Mouse (Mus musculus) lung, embryonic 15.5 days (tissue): ENCODE results near the gene Bach2. TPM values are rescaled to one million over a fixed set of nuclear protein-coding genes. Genes with fewer than 3 reads are reported as not detected.

Experiments
- ATAC-seq: fragments of 200-750 bp; cut with Nextera tagmentation; 2 replicates; pipeline ENCODE4 v1.8.0; 2017; ENCODE audit warnings: moderate number of reproducible peaks, borderline replicate concordance; ENCODE audit not compliant: low FRiP score, low TSS enrichment; ENCODE audit errors: extremely low read depth
- H3K27ac ChIP-seq: fragments of 300-500 bp; sonication (generic); 2 replicates; pipeline ENCODE4 v1.5.1; 2015; ENCODE audit warnings: moderate library complexity, mild to moderate bottlenecking, inconsistent platforms
- H3K27me3 ChIP-seq: fragments of 300-500 bp; sonication (generic); 2 replicates; pipeline ENCODE4 v1.6.1; 2015; ENCODE audit warnings: inconsistent platforms
- H3K36me3 ChIP-seq: fragments of 300-500 bp; sonication (generic); 2 replicates; pipeline ENCODE4 v1.6.1; 2015; ENCODE audit warnings: inconsistent platforms
- H3K4me1 ChIP-seq: fragments of 300-500 bp; sonication (generic); 2 replicates; pipeline ENCODE4 v1.6.1; 2015; ENCODE audit warnings: inconsistent platforms
- H3K4me2 ChIP-seq: fragments of 300-500 bp; sonication (generic); 2 replicates; pipeline ENCODE4 v1.6.1; 2015; ENCODE audit warnings: inconsistent platforms, mild to moderate bottlenecking, moderate library complexity
- H3K4me3 ChIP-seq: fragments of 300-500 bp; sonication (generic); 2 replicates; pipeline ENCODE4 v1.5.1; 2015; ENCODE audit warnings: mild to moderate bottlenecking, inconsistent platforms
- H3K9ac ChIP-seq: fragments of 300-500 bp; sonication (generic); 2 replicates; pipeline ENCODE4 v1.6.1; 2015; ENCODE audit warnings: inconsistent platforms
- H3K9me3 ChIP-seq: fragments of 300-500 bp; sonication (generic); 2 replicates; pipeline ENCODE4 v1.6.1; 2016; ENCODE audit warnings: inconsistent platforms
- WGBS: fragments of 180-500 bp; shearing (Covaris S2); methylation state at CpG from one replicate; pipeline ENCODE4 v1.1.7; 2015; 5-methylcytosine and 5-hydroxymethylcytosine counted together
- polyA plus RNA-seq: library from polyadenylated mRNA; unstranded; fragments of >200 nt; fragmentation: Nextera tagmentation; extraction: Ambion mirVana; gene quantifications from 2 replicates; pipeline ENCODE4 v1.2.1, GENCODE M21; 2015

Gene Bach2
- polyA plus RNA-seq, 1 experiment from 2014 or later = 10.5 TPM

GRCm38 (mm10) chr4:32560724-32561554 lies 322.3 kb downstream of the Bach2 start:
- Histone ChIP-seq H3K9me3 (no peaks in the 10 kb centered on the region), H3K4me1 (peaks cover 5% of the 10 kb centered on the region; the same call in 1 of the 2 replicates), H3K27me3 (no peaks in the 10 kb centered on the region), H3K4me3 (no peak overlapping the region), H3K27ac (0 out of 2 replicates have a peak overlapping the region, but pooled peaks have one; percentile 2), H3K36me3 (peaks cover 11% of the 10 kb centered on the region; the same call in 1 of the 2 replicates), H3K4me2 (no peak overlapping the region), H3K9ac (no peak overlapping the region)
- no peak for ATAC-seq
- 54% methylated on average over 8 of the region's 8 CpGs for WGBS

GRCm38 (mm10) chr4:32561555-32562095 lies 323.0 kb downstream of the Bach2 start:
- Histone ChIP-seq H3K4me3 (no peak overlapping the region), H3K4me2 (no peak overlapping the region), H3K27me3 (no peaks in the 10 kb centered on the region), H3K36me3 (peaks cover 11% of the 10 kb centered on the region; the same call in 1 of the 2 replicates), H3K4me1 (peaks cover 5% of the 10 kb centered on the region; the same call in 1 of the 2 replicates), H3K9ac (no peak overlapping the region), H3K9me3 (no peaks in the 10 kb centered on the region), H3K27ac (0 out of 2 replicates have a peak overlapping the region, but pooled peaks have one; percentile 2)
- WGBS = 43% methylated on average over 12 of the region's 12 CpGs
- no peak for ATAC-seq

GRCm38 (mm10) chr4:32562319-32563115 lies 323.9 kb downstream of the Bach2 start:
- WGBS = 94% methylated on average over 35 of the region's 35 CpGs
- H3K9me3 ChIP-seq = no peaks in the 10 kb centered on the region
- H3K4me2 ChIP-seq = no peak overlapping the region
- no peak for ATAC-seq
- peaks cover 11% of the 10 kb centered on the region; the same call in 1 of the 2 replicates for H3K36me3 ChIP-seq
- H3K27me3 ChIP-seq = no peaks in the 10 kb centered on the region
- H3K27ac ChIP-seq = no peak overlapping the region
- peaks cover 5% of the 10 kb centered on the region; the same call in 1 of the 2 replicates for H3K4me1 ChIP-seq
- no peak overlapping the region for H3K4me3 ChIP-seq
- no peak overlapping the region for H3K9ac ChIP-seq

GRCm38 (mm10) chr4:32564416-32564815 lies 325.8 kb downstream of the Bach2 start:
- H3K4me2 ChIP-seq = no peak overlapping the region
- H3K9ac ChIP-seq = no peak overlapping the region
- no peaks in the 10 kb centered on the region for H3K9me3 ChIP-seq
- H3K4me1 ChIP-seq = peaks cover 5% of the 10 kb centered on the region; the same call in 1 of the 2 replicates
- no peak overlapping the region for H3K27ac ChIP-seq
- H3K4me3 ChIP-seq = no peak overlapping the region
- 79% methylated on average over 7 of the region's 7 CpGs for WGBS
- no peak for ATAC-seq
- peaks cover 11% of the 10 kb centered on the region; the same call in 1 of the 2 replicates for H3K36me3 ChIP-seq
- H3K27me3 ChIP-seq = no peaks in the 10 kb centered on the region

- Histone ChIP-seq H3K27me3 (no peaks in the 10 kb centered on the region), H3K9ac (no peak overlapping the region), H3K4me1 (peaks cover 7% of the 10 kb centered on the region; the same call in 1 of the 2 replicates), H3K4me2 (no peak overlapping the region), H3K36me3 (peaks cover 11% of the 10 kb centered on the region; the same call in 1 of the 2 replicates), H3K27ac (0 out of 2 replicates have a peak overlapping the region, but pooled peaks have one; percentile 21), H3K4me3 (no peak overlapping the region), H3K9me3 (no peaks in the 10 kb centered on the region)
- no peak for ATAC-seq
- WGBS = 78% methylated on average over 8 of the region's 8 CpGs
Measured at GRCm38 (mm10) chr4:32564918-32565317, 326.3 kb downstream of the Bach2 start.

- Histone ChIP-seq H3K4me3 (no peak overlapping the region), H3K4me2 (no peak overlapping the region), H3K4me1 (0 out of 2 replicates have a peak, but pooled peaks cover 10% of the 10 kb centered on the region), H3K9me3 (no peaks in the 10 kb centered on the region), H3K9ac (no peak overlapping the region), H3K27me3 (no peaks in the 10 kb centered on the region), H3K36me3 (no peaks in the 10 kb centered on the region), H3K27ac (no peak overlapping the region)
- WGBS = 78% methylated on average over 4 of the region's 4 CpGs
- ATAC-seq = no peak
Measured at GRCm38 (mm10) chr4:32569054-32569453, 330.4 kb downstream of the Bach2 start.

- ATAC-seq = no peak
- Histone ChIP-seq H3K4me3 (no peak overlapping the region), H3K36me3 (no peaks in the 10 kb centered on the region), H3K9ac (no peak overlapping the region), H3K4me2 (no peak overlapping the region), H3K27me3 (no peaks in the 10 kb centered on the region), H3K27ac (no peak overlapping the region), H3K4me1 (0 out of 2 replicates have a peak, but pooled peaks cover 10% of the 10 kb centered on the region), H3K9me3 (no peaks in the 10 kb centered on the region)
- 50% methylated on average over 17 of the region's 17 CpGs for WGBS
Measured at GRCm38 (mm10) chr4:32569995-32570938, 331.7 kb downstream of the Bach2 start.

GRCm38 (mm10) chr4:32570939-32571317 lies 332.3 kb downstream of the Bach2 start:
- Histone ChIP-seq H3K9ac (no peak overlapping the region), H3K4me2 (no peak overlapping the region), H3K9me3 (no peaks in the 10 kb centered on the region), H3K36me3 (no peaks in the 10 kb centered on the region), H3K4me1 (0 out of 2 replicates have a peak, but pooled peaks cover 10% of the 10 kb centered on the region), H3K4me3 (no peak overlapping the region), H3K27me3 (no peaks in the 10 kb centered on the region), H3K27ac (no peak overlapping the region)
- ATAC-seq = no peak
- WGBS = 60% methylated on average over 8 of the region's 8 CpGs

GRCm38 (mm10) chr4:32571441-32571840 lies 332.8 kb downstream of the Bach2 start:
- no peak overlapping the region for H3K4me2 ChIP-seq
- no peaks in the 10 kb centered on the region for H3K9me3 ChIP-seq
- H3K4me3 ChIP-seq = no peak overlapping the region
- H3K9ac ChIP-seq = no peak overlapping the region
- no peak overlapping the region for H3K27ac ChIP-seq
- H3K36me3 ChIP-seq = no peaks in the 10 kb centered on the region
- ATAC-seq = no peak
- no peaks in the 10 kb centered on the region for H3K27me3 ChIP-seq
- 61% methylated on average over 3 of the region's 3 CpGs for WGBS
- 0 out of 2 replicates have a peak, but pooled peaks cover 10% of the 10 kb centered on the region for H3K4me1 ChIP-seq

GRCm38 (mm10) chr4:32572118-32572517 lies 333.5 kb downstream of the Bach2 start:
- peak; percentile 40; the same call in 1 of the 2 replicates for ATAC-seq
- H3K4me2 ChIP-seq = no peak overlapping the region
- no peak overlapping the region for H3K4me3 ChIP-seq
- no peaks in the 10 kb centered on the region for H3K9me3 ChIP-seq
- WGBS = 65% methylated on average over 1 of the region's 1 CpGs
- H3K27ac ChIP-seq = no peak overlapping the region
- H3K27me3 ChIP-seq = no peaks in the 10 kb centered on the region
- no peak overlapping the region for H3K9ac ChIP-seq
- no peaks in the 10 kb centered on the region for H3K36me3 ChIP-seq
- H3K4me1 ChIP-seq = 0 out of 2 replicates have a peak, but pooled peaks cover 10% of the 10 kb centered on the region
